Mouse (Mus musculus) testis, postnatal 10 days (tissue): ENCODE measurements around the gene Trpm2.
A peak's percentile ranks its signal among the peaks of the same experiment; 100 is the strongest.
"Not testable (repeated sequence)": the region's sequence is repeated elsewhere in the genome, so short reads cannot be mapped to it uniquely, and the experiment has no call there.

Experiments
- DNase-seq: peaks from one replicate; pipeline ENCODE4 v3.0.0; 2021; ENCODE audit warnings: low spot score

Gene Trpm2

DNA sequence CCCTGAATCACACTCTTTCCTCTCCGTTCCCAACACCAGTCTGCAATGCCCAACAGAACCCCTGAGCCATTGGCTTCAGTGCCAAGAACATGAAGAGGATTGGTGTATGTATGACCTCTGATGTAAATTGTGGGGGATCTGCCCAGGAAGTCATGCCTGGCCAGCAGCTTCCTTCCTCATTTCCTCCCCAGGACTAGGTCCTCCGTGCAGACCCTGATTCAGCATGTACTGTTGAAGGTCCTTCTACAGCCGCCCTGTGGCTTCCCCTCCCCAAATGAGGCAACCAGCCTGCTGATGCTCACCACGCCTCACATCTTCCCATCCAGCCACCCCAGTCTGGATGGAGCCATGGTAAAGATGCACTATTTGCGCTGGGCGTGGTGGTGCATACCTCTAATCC, at the start of gene Trpm2:
Trpm2 (minus strand) TSS at position 83 of the 400 bp plus-strand sequence.
- no peak for DNase-seq

DNA sequence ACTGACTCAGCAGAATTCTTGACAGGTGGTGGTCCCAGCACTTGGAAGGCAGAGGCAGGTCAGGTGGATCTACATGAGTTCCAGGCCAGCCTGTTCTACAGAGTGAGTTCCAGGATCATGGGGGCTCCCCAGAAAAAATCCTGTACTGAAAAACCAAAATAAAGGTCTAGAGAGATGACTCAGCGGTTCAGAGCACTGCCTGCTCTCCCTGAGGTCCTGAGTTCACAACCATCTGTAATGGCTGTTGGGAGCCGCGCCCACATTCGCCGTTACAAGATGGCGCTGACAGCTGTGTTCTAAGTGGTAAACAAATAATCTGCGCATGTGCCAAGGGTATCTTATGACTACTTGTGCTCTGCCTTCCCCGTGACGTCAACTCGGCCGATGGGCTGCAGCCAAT, 49.6 kb upstream of the Trpm2 start:
- DNase-seq: not testable (repeated sequence)

- DNase-seq: no peak
Measured at GRCm38 (mm10) chr10:78019291-78019690, 48.9 kb upstream of the Trpm2 start.

DNA sequence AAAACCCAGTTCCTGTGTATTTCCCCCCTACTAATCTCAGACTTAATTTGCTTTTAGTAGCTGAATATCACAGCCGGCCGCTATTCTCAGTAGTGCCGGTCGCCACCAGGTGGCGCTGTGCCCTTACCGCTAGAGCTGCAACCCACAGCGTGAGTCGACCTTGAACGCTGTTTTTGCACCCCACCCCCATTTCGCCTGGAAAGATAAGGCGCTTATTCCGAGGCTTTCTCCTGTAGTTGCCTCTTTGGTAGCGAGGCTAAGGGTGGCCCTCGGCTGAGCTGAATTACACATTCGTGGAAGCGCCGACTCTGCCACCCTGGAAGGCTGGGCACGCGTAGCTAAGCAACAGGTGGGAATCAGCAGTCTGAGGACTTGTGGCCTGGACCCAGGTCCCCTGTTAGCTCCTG, 48.4 kb upstream of the Trpm2 start:
- peak; percentile 95 for DNase-seq

DNA sequence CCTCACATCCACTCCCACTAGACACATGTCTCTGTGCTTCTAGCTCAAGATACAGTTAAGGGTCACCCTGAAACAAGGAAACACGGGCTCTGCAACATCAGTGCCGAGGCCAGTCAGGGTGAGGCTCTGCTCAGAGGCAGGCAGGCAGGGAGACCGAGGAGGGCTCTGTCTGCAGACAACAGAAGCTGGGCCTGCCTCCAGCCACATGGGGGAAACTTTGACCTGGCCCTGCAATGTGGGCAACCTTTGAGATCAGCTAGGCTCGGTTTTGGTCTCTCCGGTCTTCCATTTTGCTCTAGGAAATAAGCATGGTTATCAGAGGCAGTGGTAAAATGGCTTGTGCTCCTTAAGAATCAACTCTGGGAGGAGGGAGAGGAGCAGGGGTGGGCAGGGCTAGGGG, 46.0 kb upstream of the Trpm2 start:
- DNase-seq: no peak

DNA sequence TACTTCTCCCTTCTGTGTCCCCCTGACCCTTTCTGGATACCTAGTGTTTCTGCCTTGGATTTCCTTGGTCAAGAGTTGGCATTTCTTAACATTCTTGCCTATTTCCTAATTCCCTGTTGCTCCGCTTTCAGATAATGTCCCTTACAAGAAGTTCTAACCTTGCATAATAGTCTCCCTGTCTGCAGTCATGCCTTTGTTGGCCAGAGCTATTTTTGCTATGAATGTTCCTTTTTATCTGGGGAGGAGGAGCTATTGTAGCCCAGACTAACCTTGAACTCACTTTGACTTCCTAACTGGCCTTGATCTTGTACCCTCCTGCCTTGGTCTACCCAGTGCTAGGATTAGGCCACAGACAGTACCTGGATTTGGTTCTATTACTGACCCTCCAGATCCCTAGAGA, 45.1 kb upstream of the Trpm2 start:
- DNase-seq: no peak

DNA sequence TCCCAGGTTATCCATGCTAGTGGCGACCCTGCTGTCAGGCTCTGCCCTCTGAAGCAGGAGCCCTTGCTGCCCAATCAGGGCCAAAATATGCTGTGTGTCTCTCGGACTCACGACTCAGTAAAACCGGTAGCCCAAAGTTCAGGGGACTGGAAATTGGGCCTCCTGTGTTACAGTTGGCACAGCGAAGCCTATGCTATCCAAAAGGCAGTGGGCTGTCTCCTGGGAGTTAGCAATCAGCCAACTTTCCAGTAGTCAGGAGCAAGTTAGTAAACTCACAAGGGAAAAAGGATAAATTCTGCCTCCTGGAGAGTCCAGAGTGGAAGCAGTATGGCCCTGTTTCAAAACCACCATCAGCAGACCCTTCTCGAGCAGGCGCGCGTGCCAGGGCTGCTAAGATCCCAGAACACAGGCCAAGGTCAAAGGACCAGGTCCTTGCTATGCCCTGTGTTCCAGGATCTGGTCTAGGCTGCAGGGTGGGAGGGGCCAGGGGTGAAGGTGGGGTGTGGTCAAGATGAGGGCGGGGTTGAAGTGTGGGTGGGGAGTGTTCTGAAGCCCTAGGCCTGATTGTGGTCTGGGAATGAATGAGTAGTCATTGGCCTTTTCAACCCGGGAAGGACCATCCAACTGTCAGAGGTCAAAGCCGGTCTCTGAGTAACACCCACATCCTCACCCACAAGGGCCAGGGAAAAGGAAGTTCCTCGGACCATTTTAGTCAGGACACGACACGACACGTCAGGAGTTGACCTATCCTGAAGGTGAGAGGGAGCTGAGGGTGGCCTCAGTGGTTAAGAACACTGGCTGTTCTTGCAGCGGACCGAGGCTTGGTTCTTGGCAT, 42.5 kb upstream of the Trpm2 start:
- DNase-seq: no peak

DNA sequence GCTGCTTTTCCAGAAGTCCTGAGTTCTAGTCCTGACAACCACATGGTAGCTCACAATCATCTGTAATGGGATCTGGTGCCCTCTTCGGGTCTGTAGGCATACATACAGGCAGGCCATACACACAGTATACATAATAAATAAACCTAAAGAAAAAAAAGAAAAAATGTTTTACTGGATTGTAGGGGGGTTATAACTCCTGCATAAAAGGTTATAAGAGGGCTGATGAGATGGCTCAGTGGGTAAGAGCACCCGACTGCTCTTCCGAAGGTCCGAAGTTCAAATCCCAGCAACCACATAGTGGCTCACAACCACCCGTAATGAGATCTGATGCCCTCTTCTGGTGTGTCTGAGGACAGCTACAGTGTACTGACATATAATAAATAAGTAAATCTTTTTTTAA, 40.8 kb upstream of the Trpm2 start:
- DNase-seq: not testable (repeated sequence)

DNA sequence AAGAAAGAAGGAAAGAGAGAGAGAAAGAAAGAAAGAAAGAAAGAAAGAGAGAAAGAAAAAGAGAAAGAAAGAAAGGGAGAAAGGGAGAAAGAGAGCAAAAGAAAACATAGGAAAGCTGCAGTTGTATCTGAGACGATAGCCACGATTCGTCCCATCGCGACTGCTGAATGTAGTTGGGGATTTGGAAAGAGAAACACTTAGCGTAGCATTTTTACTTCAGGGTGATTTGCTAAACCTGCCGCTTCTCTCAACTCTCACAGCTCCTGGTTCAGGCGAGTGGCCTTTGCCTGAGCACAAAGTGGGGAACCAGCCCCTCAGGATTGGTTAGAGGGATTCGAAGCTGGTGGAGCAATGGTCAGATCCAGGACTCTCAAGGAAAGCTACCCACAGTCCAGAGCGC, 40.0 kb upstream of the Trpm2 start:
- DNase-seq: no peak

DNA sequence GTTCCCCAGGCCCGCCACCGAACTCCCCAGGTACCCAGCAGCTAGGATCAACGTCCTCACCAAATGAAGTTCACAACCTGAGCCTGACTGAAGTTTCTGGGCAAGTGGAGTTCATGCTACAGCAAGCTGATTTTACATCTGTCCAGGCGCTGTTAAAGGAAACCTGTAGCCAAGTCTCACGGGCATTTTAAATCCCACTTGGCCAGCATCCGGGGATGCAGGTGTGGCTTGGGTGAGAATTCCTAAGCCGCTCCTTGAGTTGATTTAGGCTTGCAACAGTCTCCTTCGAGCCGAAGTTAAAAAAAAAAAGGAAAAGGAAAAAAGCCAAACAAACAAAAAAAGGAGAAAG, 39.6 kb upstream of the Trpm2 start, which contains the start of gene Pfkl:
Pfkl (minus strand) TSS at position 139 of the 349 bp plus-strand sequence.
- no peak for DNase-seq

- peak; percentile 98 for DNase-seq
Measured at GRCm38 (mm10) chr10:78009184-78009944, 39.0 kb upstream of the Trpm2 start.

GRCm38 (mm10) chr10:78008169-78008568, 37.8 kb upstream of the Trpm2 start:
- no peak for DNase-seq

- no peak for DNase-seq
Measured at GRCm38 (mm10) chr10:78007203-78007602, 36.8 kb upstream of the Trpm2 start.

- no peak for DNase-seq
Measured at GRCm38 (mm10) chr10:78005791-78006438, 35.6 kb upstream of the Trpm2 start.

- no peak for DNase-seq
Measured at GRCm38 (mm10) chr10:78004479-78005100, 34.2 kb upstream of the Trpm2 start.

GRCm38 (mm10) chr10:78002316-78002715, 32.0 kb upstream of the Trpm2 start:
- DNase-seq: no peak

GRCm38 (mm10) chr10:78001796-78002195, 31.4 kb upstream of the Trpm2 start:
- DNase-seq: no peak

DNA sequence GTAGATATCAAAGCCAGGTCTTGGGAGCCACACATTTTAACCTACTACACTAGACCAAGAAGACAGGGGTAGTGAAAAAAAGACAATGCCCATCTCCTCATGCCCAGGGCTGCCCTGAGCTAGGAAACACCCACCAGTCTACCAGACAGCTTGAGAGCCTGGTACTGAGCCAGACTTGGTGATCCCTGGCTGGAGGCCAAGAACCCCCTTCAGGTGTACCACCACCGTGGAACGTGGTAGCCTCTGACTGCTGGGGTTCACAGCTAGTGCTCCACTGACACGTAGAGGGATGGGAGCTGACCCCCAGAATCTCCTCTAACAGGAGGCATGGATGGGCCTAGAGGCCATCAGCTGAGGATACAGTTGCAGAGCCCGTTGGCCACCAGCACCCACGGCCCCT, 29.8 kb upstream of the Trpm2 start:
- no peak for DNase-seq

- DNase-seq: no peak
Measured at GRCm38 (mm10) chr10:77995639-77996038, 25.3 kb upstream of the Trpm2 start.

GRCm38 (mm10) chr10:77985775-77986174, 15.4 kb upstream of the Trpm2 start:
- DNase-seq: no peak

DNA sequence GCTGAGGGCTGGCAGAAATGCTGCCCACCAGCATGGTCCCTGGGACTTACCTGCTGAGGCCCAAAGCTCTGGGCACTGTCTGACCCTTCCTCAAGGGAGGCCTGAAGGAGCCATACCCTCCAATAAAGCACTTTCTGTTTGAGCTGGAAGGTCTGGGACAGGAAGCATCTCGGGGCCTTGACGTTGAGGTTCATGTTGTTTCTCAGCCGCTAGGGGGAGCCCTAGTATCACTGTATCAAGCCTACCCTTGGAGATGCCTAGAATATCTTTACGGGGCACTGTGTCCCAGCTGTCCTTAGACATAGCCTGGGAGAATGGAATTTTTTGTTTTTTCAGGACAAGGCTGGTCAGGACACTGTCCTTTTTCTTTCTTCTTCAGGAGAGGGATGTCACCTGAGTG, 14.3 kb upstream of the Trpm2 start:
- DNase-seq: peak; percentile 84
